ENCODE assay signal across 8 mouse cellular contexts in the genomic region with DNA sequence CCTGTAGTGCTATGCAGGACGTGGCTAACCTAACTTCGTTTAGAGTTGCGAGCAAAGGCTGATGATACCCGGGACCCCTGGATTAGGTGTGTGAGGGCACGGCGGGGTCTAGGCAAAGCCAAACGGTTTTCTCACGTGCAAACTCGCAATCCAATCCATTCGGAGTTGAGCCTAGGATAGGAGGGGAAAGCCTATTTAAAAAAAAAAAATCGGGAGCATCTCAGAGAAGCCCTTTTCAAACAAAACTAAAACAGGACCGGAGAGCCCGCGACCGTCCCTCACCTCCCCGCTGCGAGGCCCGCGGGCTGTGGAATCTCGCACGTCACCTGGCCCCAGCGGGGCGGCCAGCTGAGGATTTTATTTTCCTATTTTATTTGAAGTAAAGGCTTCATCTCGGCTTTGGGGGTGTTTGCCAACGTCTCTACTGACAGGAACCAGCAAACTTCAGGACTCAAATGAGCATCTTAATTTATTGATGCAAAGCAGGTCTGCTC. TPM values are rescaled to one million over a fixed set of nuclear protein-coding genes. Genes with fewer than 3 reads are reported as not detected.
A peak's percentile ranks its signal among the peaks of the same experiment; 100 is the strongest.
DNase-seq lines count a peak whose midpoint lies in the region; ATAC-seq and TF ChIP-seq lines count a peak whose summit lies in the region.

No protein-coding gene starts in this region.

- H3K4me2 ChIP-seq in kidney, embryonic 16.5 days (replicated peaks; ENCODE audit: low read depth, low read length): peak overlapping the region; percentile 88
- peak overlapping the region; percentile 84 for H3K4me2 ChIP-seq in midbrain, embryonic 15.5 days

- H3K79me2 ChIP-seq in heart, adult 2 months (replicated peaks; ENCODE audit: control insufficient read depth, insufficient read depth, low read length): no peaks in the 10 kb centered on the region

- peak overlapping the region; percentile 64 for H3K4me3 ChIP-seq in heart, adult 2 months
- H3K4me3 ChIP-seq in kidney, embryonic 16.5 days (ENCODE audit: low read length): peak overlapping the region; percentile 52
- H3K4me3 ChIP-seq in midbrain, embryonic 15.5 days: peak overlapping the region; percentile 44

- H3K9ac ChIP-seq in heart, adult 2 months (ENCODE audit: low read depth, low read length): peak overlapping the region; percentile 69
- peak overlapping the region; percentile 70 for H3K9ac ChIP-seq in kidney, embryonic 16.5 days (replicated peaks; ENCODE audit: low read length)
- H3K9ac ChIP-seq in midbrain, embryonic 15.5 days: peak overlapping the region; percentile 56

- ATAC-seq in kidney, embryonic 16.5 days (ENCODE audit: low FRiP score, low TSS enrichment): no peak
- ATAC-seq in midbrain, embryonic 15.5 days (replicated peaks): 0 out of 2 replicates have a peak, but pooled peaks have one; percentile 12

- no peak for TF ChIP-seq EP300 in heart, adult 2 months (IDR thresholded peaks at IDR 0.05; ENCODE audit: insufficient read depth, low read depth, low read length)

- TF ChIP-seq CTCF in heart, adult 2 months (IDR thresholded peaks at IDR 0.05): no peak

- TF ChIP-seq POLR2A in heart, adult 2 months (IDR thresholded peaks at IDR 0.05; ENCODE audit: insufficient read depth, low read depth, low read length): no peak

- no peaks in the 10 kb centered on the region for H3K36me3 ChIP-seq in heart, adult 2 months (ENCODE audit: control insufficient read depth, insufficient read depth, low read length)
- H3K36me3 ChIP-seq in kidney, embryonic 16.5 days (ENCODE audit: insufficient read depth, low read length): no peaks in the 10 kb centered on the region
- H3K36me3 ChIP-seq in midbrain, embryonic 15.5 days (replicated peaks): no peaks in the 10 kb centered on the region

- H3K27me3 ChIP-seq in heart, adult 2 months (ENCODE audit: control insufficient read depth, insufficient read depth, low read length): no peaks in the 10 kb centered on the region
- peaks cover 3% of the 10 kb centered on the region; the same call in 1 of the 2 replicates for H3K27me3 ChIP-seq in kidney, embryonic 16.5 days (ENCODE audit: insufficient read depth, low read length)
- no peaks in the 10 kb centered on the region for H3K27me3 ChIP-seq in midbrain, embryonic 15.5 days (replicated peaks)

- under 1% methylated on average over 25 of the region's 25 CpGs for WGBS in heart, adult 2 months
- 0% methylated on average over 25 of the region's 25 CpGs for WGBS in kidney, embryonic 16.5 days
- WGBS in midbrain, embryonic 15.5 days: under 1% methylated on average over 25 of the region's 25 CpGs

- peaks cover 3% of the 10 kb centered on the region; the same call in 1 of the 2 replicates for H3K4me1 ChIP-seq in heart, adult 2 months (ENCODE audit: control insufficient read depth, insufficient read depth, low read length)
- H3K4me1 ChIP-seq in kidney, embryonic 16.5 days (ENCODE audit: insufficient read depth, low read length): peaks cover 15% of the 10 kb centered on the region
- H3K4me1 ChIP-seq in midbrain, embryonic 15.5 days: peaks cover 35% of the 10 kb centered on the region

- H3K9me3 ChIP-seq in kidney, embryonic 16.5 days (ENCODE audit: low read length): no peaks in the 10 kb centered on the region
- no peaks in the 10 kb centered on the region for H3K9me3 ChIP-seq in midbrain, embryonic 15.5 days

- peak overlapping the region; percentile 85 for H3K27ac ChIP-seq in heart, adult 2 months
- H3K27ac ChIP-seq in kidney, embryonic 16.5 days (ENCODE audit: low read length): peak overlapping the region; percentile 92
- H3K27ac ChIP-seq in midbrain, embryonic 15.5 days: peak overlapping the region; percentile 79

- intact Hi-C loops in heart, adult 2 months (cut with DNase I): loop anchor here (5.0 to 10.0 kb wide), 4 partner anchors 166 to 1326 kb away; no protein-coding TSS in a partner anchor

- DNase-seq in cerebellum, postnatal 10 days: peak; percentile 66 to 69
- no peak for DNase-seq in cerebellum, adult 8-10 months
- peak; percentile 27 for DNase-seq in thymus, postnatal 14 days
- DNase-seq in thymus, postnatal 0 days (ENCODE audit: low spot score): no peak
- DNase-seq in heart, adult 2 months: peak; percentile 56 to 66
- DNase-seq in spleen, adult 12 weeks (ENCODE audit: low spot score): no peak

RNA-seq across cellular contexts. Expression of gene Zeb2, which starts 0.6 kb away (rescaled TPM):
- 3.9 and 4.8 TPM in 2 replicates for polyA plus RNA-seq in thymus, postnatal 0 days (2015; fragmentation: Nextera tagmentation; extraction: Ambion mirVana)
- total RNA-seq in heart, adult 2 months (2021): 10 to 100 TPM; 46.7 to 50.0 TPM
- 16.5 and 34.3 TPM in 2 replicates for polyA plus RNA-seq in heart, adult 2 months (2012; rRNA removed)
- 49.3 and 57.6 TPM in 2 replicates for polyA plus RNA-seq in kidney, embryonic 16.5 days (2015; fragmentation: Nextera tagmentation; extraction: Ambion mirVana)
- 30.8 and 31.5 TPM in 2 replicates for polyA plus RNA-seq in midbrain, embryonic 15.5 days (2015; fragmentation: Nextera tagmentation; extraction: Ambion mirVana)

Comparison
In these comparisons a context has a peak if more than half of its experiments do, and no peak if none do; other contexts are left out.
1. DNase-seq: peak in cerebellum, postnatal 10 days (2 of 2), thymus, postnatal 14 days (single experiment) and heart, adult 2 months (2 of 2); none in cerebellum, adult 8-10 months (single experiment), thymus, postnatal 0 days (single experiment) and spleen, adult 12 weeks (single experiment).
2. Peak in every context shown above with its lines, with median percentiles within 50 percentile points of each other: H3K27ac ChIP-seq, H3K4me3 ChIP-seq and H3K9ac ChIP-seq.